Mouse (Mus musculus): Measurements from ENCODE around the gene Trim62. TPM values are rescaled to one million over a fixed set of nuclear protein-coding genes. Genes with fewer than 3 reads are reported as not detected.
"Not testable (repeated sequence)": the region's sequence is repeated elsewhere in the genome, so short reads cannot be mapped to it uniquely, and the experiment has no call there.

Trim62 gene
- polyA plus RNA-seq, 1 experiment from 2014 or later: 4.3 TPM

GRCm38 (mm10) chr4:128852266-128852887, 31.0 kb upstream of the Trim62 start:
- H3K27ac ChIP-seq (ENCODE audit: low read depth, low read length): no peak overlapping the region
- 59% methylated on average over 12 of the region's 12 CpGs for WGBS
- H3K27me3 ChIP-seq (replicated peaks; ENCODE audit: control insufficient read depth, insufficient read depth, low read length): no peaks in the 10 kb centered on the region
- ATAC-seq (replicated peaks; ENCODE audit: low FRiP score): no peak
- H3K36me3 ChIP-seq (ENCODE audit: control insufficient read depth, insufficient read depth, low read length): no peaks in the 10 kb centered on the region
- H3K4me2 ChIP-seq: no peak overlapping the region
- H3K9ac ChIP-seq (ENCODE audit: low read depth, low read length): no peak overlapping the region
- H3K9me3 ChIP-seq (ENCODE audit: control insufficient read depth, low read length): no peaks in the 10 kb centered on the region
- peaks cover 17% of the 10 kb centered on the region for H3K4me1 ChIP-seq (replicated peaks; ENCODE audit: control insufficient read depth, insufficient read depth, low read length)
- H3K4me3 ChIP-seq (ENCODE audit: low read depth, low read length): no peak overlapping the region
- DNase-seq (ENCODE audit: low spot score): no peak

- ATAC-seq (replicated peaks; ENCODE audit: low FRiP score) (no peak), DNase-seq (ENCODE audit: low spot score) (no peak)
- Histone ChIP-seq H3K9ac (ENCODE audit: low read depth, low read length) (no peak overlapping the region), H3K36me3 (ENCODE audit: control insufficient read depth, insufficient read depth, low read length) (no peaks in the 10 kb centered on the region), H3K9me3 (ENCODE audit: control insufficient read depth, low read length) (no peaks in the 10 kb centered on the region), H3K4me3 (ENCODE audit: low read depth, low read length) (no peak overlapping the region), H3K4me1 (replicated peaks; ENCODE audit: control insufficient read depth, insufficient read depth, low read length) (peaks cover 22% of the 10 kb centered on the region), H3K4me2 (no peak overlapping the region), H3K27me3 (replicated peaks; ENCODE audit: control insufficient read depth, insufficient read depth, low read length) (no peaks in the 10 kb centered on the region), H3K27ac (ENCODE audit: low read depth, low read length) (no peak overlapping the region)
- WGBS: 87% methylated on average over 11 of the region's 11 CpGs
These were observed 30.3 kb upstream of the Trim62 start for GRCm38 (mm10) chr4:128853117-128853516.

DNA sequence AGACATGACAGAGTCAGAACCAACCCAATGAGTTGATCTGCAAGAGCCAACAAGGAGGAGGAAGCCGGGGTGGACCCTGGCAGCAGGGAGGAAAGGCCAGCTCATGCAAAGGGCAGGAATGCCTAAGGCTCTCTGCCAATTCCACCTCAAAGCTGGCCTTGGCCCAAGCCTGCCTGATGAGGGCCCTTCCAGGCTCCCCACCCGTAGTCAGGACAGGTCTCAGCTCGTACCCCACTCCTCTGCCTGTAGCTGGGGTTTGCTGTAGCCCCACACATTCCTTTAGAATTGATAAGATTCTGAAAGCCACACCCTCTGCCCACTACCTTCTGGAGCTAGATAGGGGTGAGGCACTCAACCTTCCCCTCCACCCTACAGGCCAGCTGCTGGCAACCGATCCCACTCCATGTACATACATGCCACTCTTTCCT, 27.8 kb upstream of the Trim62 start:
- 42% methylated on average over 4 of the region's 4 CpGs for WGBS
- Histone ChIP-seq H3K27me3 (replicated peaks; ENCODE audit: control insufficient read depth, insufficient read depth, low read length) (no peaks in the 10 kb centered on the region), H3K9ac (ENCODE audit: low read depth, low read length) (peak overlapping the region; percentile 38), H3K4me1 (replicated peaks; ENCODE audit: control insufficient read depth, insufficient read depth, low read length) (peaks cover 22% of the 10 kb centered on the region), H3K4me3 (ENCODE audit: low read depth, low read length) (no peak overlapping the region), H3K27ac (ENCODE audit: low read depth, low read length) (peak overlapping the region; percentile 62), H3K4me2 (peak overlapping the region; percentile 35), H3K36me3 (ENCODE audit: control insufficient read depth, insufficient read depth, low read length) (no peaks in the 10 kb centered on the region), H3K9me3 (ENCODE audit: control insufficient read depth, low read length) (peaks cover 3% of the 10 kb centered on the region)
- ATAC-seq (replicated peaks; ENCODE audit: low FRiP score) (peak; percentile 92), DNase-seq (ENCODE audit: low spot score) (peak; percentile 51)

DNA sequence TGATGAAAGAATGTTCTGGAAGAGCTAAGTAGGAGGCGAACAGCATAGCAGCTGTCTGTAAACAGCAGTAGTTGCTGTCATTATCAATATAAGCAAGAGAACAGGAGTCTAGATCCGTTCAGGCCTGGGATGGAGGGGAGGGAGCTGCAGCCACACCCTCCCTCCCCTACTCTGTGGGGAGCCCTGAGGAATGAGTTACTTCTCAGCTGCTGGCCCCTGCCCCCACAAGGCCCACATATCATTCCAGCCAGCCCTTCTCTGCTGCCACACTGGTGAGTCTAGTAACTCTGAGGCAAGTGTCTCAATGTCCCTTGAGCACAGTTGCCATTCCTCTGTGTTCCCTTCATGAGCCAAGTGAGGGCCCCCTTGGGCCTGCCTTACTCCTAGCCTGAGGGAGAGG, 26.2 kb upstream of the Trim62 start:
- H3K4me2 ChIP-seq: peak overlapping the region; percentile 36

DNA sequence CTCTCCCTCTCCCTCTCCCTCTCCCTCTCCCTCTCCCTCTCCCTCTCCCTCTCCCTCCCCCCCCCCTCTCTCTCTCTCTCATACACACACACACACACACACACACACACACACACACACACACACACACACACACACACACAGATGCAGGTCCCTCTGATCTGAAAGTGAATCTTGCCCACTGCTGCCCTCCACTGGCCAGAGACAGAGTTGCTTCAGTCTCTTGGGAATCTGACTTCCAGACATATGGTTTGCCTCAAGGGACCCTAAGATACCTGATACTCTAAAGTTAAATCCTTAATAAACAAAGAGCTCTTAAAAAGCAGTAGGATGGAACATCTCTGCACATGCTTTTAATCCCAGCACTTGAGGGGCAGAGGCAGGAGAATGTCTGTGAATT, 25.2 kb upstream of the Trim62 start:
- H3K27me3 ChIP-seq (replicated peaks; ENCODE audit: control insufficient read depth, insufficient read depth, low read length); H3K4me2 ChIP-seq; H3K9me3 ChIP-seq (ENCODE audit: control insufficient read depth, low read length); ATAC-seq (replicated peaks; ENCODE audit: low FRiP score); H3K9ac ChIP-seq (ENCODE audit: low read depth, low read length); H3K27ac ChIP-seq (ENCODE audit: low read depth, low read length); H3K4me3 ChIP-seq (ENCODE audit: low read depth, low read length); H3K36me3 ChIP-seq (ENCODE audit: control insufficient read depth, insufficient read depth, low read length): not testable (repeated sequence)
- DNase-seq (ENCODE audit: low spot score): peak; percentile 64
- peaks cover 22% of the 10 kb centered on the region for H3K4me1 ChIP-seq (replicated peaks; ENCODE audit: control insufficient read depth, insufficient read depth, low read length)

More for the DNA sequence above, 26.2 kb upstream of the Trim62 start:
- peaks cover 22% of the 10 kb centered on the region for H3K4me1 ChIP-seq (replicated peaks; ENCODE audit: control insufficient read depth, insufficient read depth, low read length)
- H3K4me3 ChIP-seq (ENCODE audit: low read depth, low read length): no peak overlapping the region
- no peaks in the 10 kb centered on the region for H3K36me3 ChIP-seq (ENCODE audit: control insufficient read depth, insufficient read depth, low read length)
- H3K9me3 ChIP-seq (ENCODE audit: control insufficient read depth, low read length): peaks cover 3% of the 10 kb centered on the region
- ATAC-seq (replicated peaks; ENCODE audit: low FRiP score) (peak; percentile 87), DNase-seq (ENCODE audit: low spot score) (no peak)
- 36% methylated on average over 2 of the region's 2 CpGs for WGBS
- peak overlapping the region; percentile 90 for H3K27ac ChIP-seq (ENCODE audit: low read depth, low read length)
- H3K9ac ChIP-seq (ENCODE audit: low read depth, low read length): peak overlapping the region; percentile 50
- H3K27me3 ChIP-seq (replicated peaks; ENCODE audit: control insufficient read depth, insufficient read depth, low read length): no peaks in the 10 kb centered on the region

DNA sequence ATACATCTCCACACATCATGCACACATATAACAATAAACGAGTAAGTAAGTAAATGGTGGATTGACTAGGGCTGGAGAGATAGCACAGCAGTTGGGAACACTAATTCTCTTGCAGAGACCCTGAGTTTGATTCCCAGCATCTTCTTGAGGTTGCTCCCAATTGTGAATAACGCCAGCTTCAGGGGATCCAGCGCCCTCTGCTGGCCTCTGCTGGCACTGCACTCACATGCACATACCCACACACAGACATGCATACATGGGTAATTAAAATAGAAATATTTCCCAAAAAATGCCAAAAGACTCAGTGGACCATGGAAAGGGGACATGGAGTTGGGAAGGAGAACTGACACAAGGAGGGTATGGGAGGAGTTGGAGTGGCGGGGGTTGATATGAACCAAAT, 24.5 kb upstream of the Trim62 start:
- ATAC-seq (replicated peaks; ENCODE audit: low FRiP score): no peak
- Histone ChIP-seq H3K4me3 (ENCODE audit: low read depth, low read length) (no peak overlapping the region), H3K4me2 (no peak overlapping the region), H3K4me1 (replicated peaks; ENCODE audit: control insufficient read depth, insufficient read depth, low read length) (peaks cover 22% of the 10 kb centered on the region), H3K27ac (ENCODE audit: low read depth, low read length) (no peak overlapping the region), H3K9me3 (ENCODE audit: control insufficient read depth, low read length) (peaks cover 3% of the 10 kb centered on the region), H3K9ac (ENCODE audit: low read depth, low read length) (no peak overlapping the region), H3K36me3 (ENCODE audit: control insufficient read depth, insufficient read depth, low read length) (no peaks in the 10 kb centered on the region), H3K27me3 (replicated peaks; ENCODE audit: control insufficient read depth, insufficient read depth, low read length) (no peaks in the 10 kb centered on the region)
- 61% methylated on average over 4 of the region's 4 CpGs for WGBS
- DNase-seq (ENCODE audit: low spot score): no peak

- H3K9ac ChIP-seq (ENCODE audit: low read depth, low read length): no peak overlapping the region
- H3K4me1 ChIP-seq (replicated peaks; ENCODE audit: control insufficient read depth, insufficient read depth, low read length): no peaks in the 10 kb centered on the region
- no peaks in the 10 kb centered on the region for H3K9me3 ChIP-seq (ENCODE audit: control insufficient read depth, low read length)
- 43% methylated on average over 19 of the region's 19 CpGs for WGBS
- ATAC-seq (replicated peaks; ENCODE audit: low FRiP score) (no peak), DNase-seq (ENCODE audit: low spot score) (no peak)
- H3K4me2 ChIP-seq: no peak overlapping the region
- H3K36me3 ChIP-seq (ENCODE audit: control insufficient read depth, insufficient read depth, low read length): no peaks in the 10 kb centered on the region
- no peak overlapping the region for H3K27ac ChIP-seq (ENCODE audit: low read depth, low read length)
- no peak overlapping the region for H3K4me3 ChIP-seq (ENCODE audit: low read depth, low read length)
- peaks cover 19% of the 10 kb centered on the region for H3K27me3 ChIP-seq (replicated peaks; ENCODE audit: control insufficient read depth, insufficient read depth, low read length)
These were observed 10.4 kb upstream of the Trim62 start for GRCm38 (mm10) chr4:128872992-128873391.

GRCm38 (mm10) chr4:128874062-128874461, 9.3 kb upstream of the Trim62 start:
- ATAC-seq (replicated peaks; ENCODE audit: low FRiP score): no peak
- Histone ChIP-seq H3K9me3 (ENCODE audit: control insufficient read depth, low read length) (no peaks in the 10 kb centered on the region), H3K4me2 (no peak overlapping the region), H3K36me3 (ENCODE audit: control insufficient read depth, insufficient read depth, low read length) (no peaks in the 10 kb centered on the region), H3K27me3 (replicated peaks; ENCODE audit: control insufficient read depth, insufficient read depth, low read length) (peaks cover 29% of the 10 kb centered on the region), H3K9ac (ENCODE audit: low read depth, low read length) (no peak overlapping the region), H3K4me1 (replicated peaks; ENCODE audit: control insufficient read depth, insufficient read depth, low read length) (no peaks in the 10 kb centered on the region), H3K4me3 (ENCODE audit: low read depth, low read length) (no peak overlapping the region), H3K27ac (ENCODE audit: low read depth, low read length) (no peak overlapping the region)
- 89% methylated on average over 17 of the region's 17 CpGs for WGBS
- DNase-seq (ENCODE audit: low spot score): no peak

GRCm38 (mm10) chr4:128875439-128875838, 7.9 kb upstream of the Trim62 start:
- WGBS: 90% methylated on average over 11 of the region's 11 CpGs
- H3K27me3 ChIP-seq (replicated peaks; ENCODE audit: control insufficient read depth, insufficient read depth, low read length): peaks cover 30% of the 10 kb centered on the region
- ATAC-seq (replicated peaks; ENCODE audit: low FRiP score): no peak

More at GRCm38 (mm10) chr4:128875439-128875838, 7.9 kb upstream of the Trim62 start:
- Histone ChIP-seq H3K27ac (ENCODE audit: low read depth, low read length) (no peak overlapping the region), H3K4me3 (ENCODE audit: low read depth, low read length) (no peak overlapping the region), H3K4me2 (no peak overlapping the region), H3K9ac (ENCODE audit: low read depth, low read length) (no peak overlapping the region), H3K9me3 (ENCODE audit: control insufficient read depth, low read length) (no peaks in the 10 kb centered on the region), H3K4me1 (replicated peaks; ENCODE audit: control insufficient read depth, insufficient read depth, low read length) (no peaks in the 10 kb centered on the region), H3K36me3 (ENCODE audit: control insufficient read depth, insufficient read depth, low read length) (no peaks in the 10 kb centered on the region)
- no peak for DNase-seq (ENCODE audit: low spot score)

Data from liver, embryonic 11.5 days (tissue).